Mouse (Mus musculus) spleen, postnatal 36 days (tissue): ENCODE results near the gene Fam104a.

Experiments used
- DNase-seq, 2 experiments: peaks; one replicate each; pipeline ENCODE4 v3.0.0; 2022; ENCODE audit warnings: low spot score in 2 of 2, mixed read lengths in 1 of 2

The Fam104a gene

GRCm38 (mm10) chr11:113683957-113684706, at the start of gene Fam104a, which contains the start of gene D11Wsu47e:
TSS of gene Fam104a (minus strand) at chr11:113684155.
TSS of gene D11Wsu47e (plus strand) at chr11:113684412.
- DNase-seq, result peak; percentile 96 to 97

- DNase-seq, result no peak
These were observed 48.1 kb upstream of the Fam104a start for GRCm38 (mm10) chr11:113731945-113732612.

- DNase-seq, result no peak
These were observed 46.9 kb upstream of the Fam104a start for GRCm38 (mm10) chr11:113730879-113731278.

DNA sequence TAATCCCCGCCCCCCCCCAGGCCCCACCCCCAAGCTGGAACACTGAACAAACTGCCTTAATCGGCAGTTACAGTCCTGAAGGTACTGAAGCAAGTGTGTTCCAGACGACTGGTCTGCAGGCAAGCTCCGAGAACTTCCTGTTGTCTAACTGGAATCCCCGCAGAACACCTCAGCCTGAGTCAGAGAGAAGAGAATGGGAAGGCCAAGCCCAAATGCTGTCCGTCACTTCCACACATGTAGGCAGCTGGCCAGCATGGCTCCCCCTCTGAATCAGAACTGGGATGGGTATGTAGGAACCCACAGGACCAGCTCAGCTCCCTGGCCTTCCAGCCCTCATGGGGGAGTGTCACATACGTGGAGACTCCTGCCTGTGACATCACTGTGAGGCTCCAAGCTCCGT, 46.0 kb upstream of the Fam104a start:
- no peak for DNase-seq

- DNase-seq, result no peak
These were observed 45.3 kb upstream of the Fam104a start for GRCm38 (mm10) chr11:113729239-113729638.

DNA sequence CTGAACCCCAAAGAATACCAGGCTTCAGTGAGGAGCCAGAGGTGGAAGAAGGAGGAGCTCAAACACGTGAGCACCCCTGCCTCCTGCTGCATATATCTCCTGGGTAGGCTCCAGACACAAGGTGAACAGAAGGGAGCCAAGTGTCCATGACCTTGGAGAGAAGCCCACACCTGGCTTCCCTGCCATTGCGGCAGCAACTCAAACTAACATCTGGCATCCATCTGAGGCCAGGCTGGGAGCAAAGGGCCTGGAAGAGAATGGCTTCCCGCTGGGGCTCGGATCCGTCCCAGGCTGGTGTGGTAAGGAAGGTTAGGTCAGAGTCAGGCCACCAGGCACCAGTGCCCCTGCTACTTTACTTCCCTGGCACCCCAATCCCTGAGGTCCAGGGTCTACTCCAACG, 44.0 kb upstream of the Fam104a start:
- no peak for DNase-seq

- no peak for DNase-seq
These were observed 43.3 kb upstream of the Fam104a start for GRCm38 (mm10) chr11:113726994-113727888.

GRCm38 (mm10) chr11:113725235-113726048, 41.5 kb upstream of the Fam104a start:
- no peak for DNase-seq

DNA sequence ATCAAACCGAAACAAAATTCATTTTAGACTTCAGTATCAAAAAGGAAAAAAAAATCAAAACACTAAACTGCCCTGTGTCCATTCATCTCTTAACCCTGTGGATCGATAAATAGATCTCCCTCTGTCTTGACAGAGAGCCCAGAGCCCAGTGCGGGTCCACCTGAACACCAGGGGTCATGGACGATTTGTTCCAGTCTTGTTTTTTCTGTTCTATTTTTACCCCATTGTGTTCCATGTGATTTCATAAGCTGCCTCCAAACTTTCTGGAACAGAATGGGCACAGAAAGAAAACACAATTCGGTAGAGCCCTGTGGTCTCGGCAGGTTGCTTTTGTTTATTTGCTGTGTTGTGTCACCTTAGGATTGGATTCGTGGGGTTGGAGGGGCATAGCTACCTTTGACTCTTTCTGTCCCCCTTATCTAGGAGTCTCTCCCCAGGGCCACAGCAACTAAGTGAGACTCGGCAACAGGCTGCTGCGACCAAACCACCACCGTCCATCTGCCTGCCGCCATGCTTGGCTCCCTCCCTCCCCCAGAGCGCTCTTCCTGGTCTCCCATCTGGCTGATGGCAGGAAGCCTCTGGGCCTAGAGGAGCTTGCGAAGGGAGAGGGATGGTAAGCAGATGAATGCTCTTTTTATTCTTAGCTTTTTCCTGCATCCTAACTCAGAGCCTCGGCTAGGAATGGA, 38.6 kb upstream of the Fam104a start:
- no peak for DNase-seq

- DNase-seq, result no peak
These were observed 33.9 kb upstream of the Fam104a start for GRCm38 (mm10) chr11:113717767-113718424.

GRCm38 (mm10) chr11:113716132-113716531, 32.2 kb upstream of the Fam104a start:
- DNase-seq, result no peak

DNA sequence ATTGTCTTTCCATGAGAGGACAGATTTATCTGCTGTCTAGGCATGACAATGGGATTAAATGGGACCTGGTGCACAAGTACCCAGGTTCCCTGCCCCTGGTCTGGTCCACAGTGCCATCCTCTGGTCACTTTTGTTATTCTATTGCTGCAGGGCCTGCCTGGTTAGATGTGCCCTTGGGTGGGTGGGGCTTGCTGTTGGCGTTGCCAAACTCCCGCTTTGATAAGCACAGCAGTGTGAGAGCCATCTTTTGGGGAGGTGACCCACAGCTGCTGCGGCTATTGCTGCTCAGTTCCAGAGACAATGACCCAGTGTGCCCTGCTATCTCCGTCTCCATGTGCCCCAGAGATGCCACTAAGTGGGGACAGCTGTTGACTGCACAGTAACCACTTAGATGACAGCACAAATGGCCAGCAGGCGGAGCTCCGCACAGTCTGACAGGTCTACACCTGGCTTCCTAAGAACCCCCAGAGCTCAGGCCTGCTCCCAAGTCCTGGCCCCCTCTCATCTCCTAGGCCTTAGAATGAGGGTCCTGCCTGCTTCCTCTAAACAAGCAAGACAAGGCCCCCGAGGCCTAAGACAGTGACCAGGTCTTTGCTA, 31.2 kb upstream of the Fam104a start:
- DNase-seq, result peak in 1 of 2 experiments; percentile 17

DNA sequence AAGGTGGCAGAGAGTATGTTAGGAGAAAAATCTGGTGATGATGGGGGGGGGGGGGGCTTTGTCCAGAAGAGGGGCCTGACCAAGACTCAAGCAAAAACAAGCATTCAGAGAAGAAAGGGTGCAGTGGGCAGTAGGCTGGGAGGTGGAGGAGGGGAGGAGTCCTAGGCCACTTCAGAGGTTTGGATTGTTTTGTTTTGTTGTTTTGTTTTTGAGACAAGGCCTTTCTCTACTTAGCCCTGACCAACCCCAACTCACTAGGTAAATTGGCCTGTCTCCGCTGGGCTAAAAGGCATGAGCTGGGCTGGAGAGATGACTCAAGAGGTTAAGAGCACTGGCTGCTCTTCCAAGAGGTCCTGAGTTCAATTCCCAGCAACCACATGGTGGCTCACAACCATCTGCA, 27.1 kb upstream of the Fam104a start:
- DNase-seq, result no peak

GRCm38 (mm10) chr11:113710257-113710777, 26.4 kb upstream of the Fam104a start:
- no peak for DNase-seq

DNA sequence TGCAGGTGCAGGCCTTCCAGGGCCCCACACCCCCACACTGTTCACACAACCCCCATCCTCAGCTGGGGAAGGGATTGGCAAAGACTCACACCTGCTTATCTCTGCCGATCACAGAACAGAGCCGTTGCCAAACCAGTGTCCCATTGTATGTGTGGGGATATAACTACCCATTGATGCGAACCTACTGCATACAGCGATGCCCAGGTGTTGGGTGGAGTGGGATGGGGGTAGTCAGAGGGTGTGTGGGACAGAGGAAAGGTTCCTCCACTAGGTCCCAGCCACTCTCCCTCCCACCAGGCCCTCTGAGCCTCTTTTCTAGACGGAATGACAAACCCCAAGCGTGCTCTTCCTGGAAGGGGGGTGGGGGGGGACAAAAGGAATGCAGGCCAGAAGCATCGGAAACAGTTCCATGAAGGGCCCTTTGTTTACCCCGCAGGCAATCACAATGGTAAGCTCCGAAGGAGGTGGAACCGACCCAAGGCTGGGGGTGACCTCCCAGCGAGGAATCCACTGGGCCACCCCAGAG, 25.8 kb upstream of the Fam104a start, which contains the start of gene Cpsf4l:
Gene Cpsf4l, minus strand, starts transcription at position 287 of the 526 bp plus-strand sequence.
- no peak for DNase-seq

DNA sequence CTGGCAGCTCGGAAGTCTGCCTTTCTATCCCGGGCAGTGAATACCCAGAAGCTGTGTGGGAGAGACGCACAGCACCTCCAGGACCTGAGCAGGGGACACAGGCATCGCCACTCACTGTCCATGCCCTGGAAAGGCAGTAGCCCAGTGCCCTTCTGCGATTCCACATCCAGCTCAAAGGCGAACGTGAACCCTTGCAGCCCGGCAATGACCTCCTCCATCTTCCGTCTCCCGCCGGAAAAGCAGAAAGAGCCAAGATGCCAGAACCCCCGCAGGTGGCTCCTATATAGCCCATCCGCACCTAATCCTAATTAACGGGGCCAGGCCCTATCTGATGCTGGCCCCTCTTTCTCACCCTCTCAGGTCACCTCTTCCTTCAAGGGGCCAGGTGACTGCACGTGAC, 25.3 kb upstream of the Fam104a start:
- no peak for DNase-seq

DNA sequence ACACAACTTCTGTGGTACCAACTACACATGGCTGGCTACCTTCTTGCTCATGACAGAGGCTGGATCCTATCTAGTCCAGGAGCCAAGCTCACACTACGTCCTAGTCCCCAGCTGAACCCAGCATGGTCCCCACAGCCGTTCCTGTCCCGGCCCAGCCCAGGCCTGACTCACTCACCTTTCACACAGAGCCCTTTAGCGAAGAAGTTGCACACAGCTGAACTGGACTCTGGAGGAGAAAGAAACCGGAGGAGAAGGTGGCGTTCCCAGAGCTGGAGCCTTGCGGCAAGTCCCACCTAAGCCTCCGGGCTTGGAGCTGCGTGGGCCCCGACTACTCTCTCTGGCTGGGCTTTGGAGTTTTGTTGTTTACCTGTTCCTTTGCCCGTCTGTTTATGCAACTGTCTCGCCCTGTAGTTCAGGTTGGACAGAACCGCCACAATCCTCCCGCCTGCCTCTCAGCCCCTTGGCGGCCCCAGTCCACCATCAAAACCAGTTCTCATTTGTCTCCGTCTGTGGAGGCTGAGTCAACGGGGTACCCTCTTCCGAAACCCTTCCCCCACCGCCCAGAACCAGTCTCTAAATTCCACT, 24.8 kb upstream of the Fam104a start:
- DNase-seq, result no peak

- DNase-seq, result no peak
These were observed 22.2 kb upstream of the Fam104a start for GRCm38 (mm10) chr11:113705966-113706652.
